Mouse (Mus musculus): ENCODE measurements around the gene Oxsm. TPM values are rescaled to one million over a fixed set of nuclear protein-coding genes. Genes with fewer than 3 reads are reported as not detected.

Oxsm gene
- 5.0 TPM for polyA plus RNA-seq (2014; fragmentation: Illumina TruSeq; extraction: RNeasy Lipid Tissue Mini Kit (QIAGEN cat#74804); ENCODE audit: insufficient read depth, low read depth, low replicate concordance)

DNA sequence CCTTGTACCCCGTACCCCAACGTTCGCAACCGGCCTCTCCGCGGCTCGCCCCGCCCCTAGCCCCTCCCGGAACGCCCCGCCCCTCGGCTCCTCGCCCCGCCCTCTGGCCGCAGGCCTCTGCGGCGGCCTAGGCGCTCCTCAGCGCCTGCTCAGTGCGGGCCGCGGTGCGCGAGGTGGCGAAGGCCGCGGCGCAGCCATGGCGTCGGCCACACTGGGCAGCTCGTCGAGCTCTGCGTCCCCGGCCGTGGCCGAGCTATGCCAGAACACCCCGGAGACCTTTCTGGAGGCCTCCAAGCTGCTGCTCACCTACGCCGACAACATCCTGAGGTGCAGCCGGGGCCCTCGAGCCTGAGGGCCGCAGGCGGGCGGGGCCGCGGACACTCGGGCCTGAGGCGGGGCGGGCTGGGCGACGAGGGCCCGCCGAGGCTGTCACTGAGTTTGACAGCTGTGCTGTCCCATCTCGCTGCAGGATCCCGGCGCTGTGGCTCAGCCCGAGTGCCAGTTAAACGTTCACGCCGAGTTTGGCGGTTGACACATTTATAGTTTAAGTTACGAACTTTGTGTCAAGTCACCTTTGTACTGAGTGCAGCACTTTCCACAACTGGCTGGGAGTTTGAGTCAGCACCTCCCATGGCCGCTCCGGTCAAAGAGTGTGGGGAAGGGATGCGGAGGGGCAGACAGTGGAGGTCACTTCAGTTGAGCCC is at the start of gene Oxsm, which contains the start of gene Ngly1:
Gene Oxsm, minus strand, starts transcription at position 638 of the 704 bp plus-strand sequence.
Gene Ngly1, plus strand, starts transcription at position 110 of the 704 bp plus-strand sequence.

Other genes starting within 250 kb of the Oxsm start
- 25.5 TPM for gene Ngly1, start 528 bp downstream of the Oxsm start, polyA plus RNA-seq (2014; fragmentation: Illumina TruSeq; extraction: RNeasy Lipid Tissue Mini Kit (QIAGEN cat#74804); ENCODE audit: insufficient read depth, low read depth, low replicate concordance)
- gene Top2b, start 115.4 kb upstream of the Oxsm start, polyA plus RNA-seq (2014; fragmentation: Illumina TruSeq; extraction: RNeasy Lipid Tissue Mini Kit (QIAGEN cat#74804); ENCODE audit: insufficient read depth, low read depth, low replicate concordance) = 30.8 TPM